Mouse (Mus musculus) hindbrain, embryonic 11.5 days (tissue): Measurements from ENCODE around the gene Ascc2. TPM values are rescaled to one million over a fixed set of nuclear protein-coding genes. Genes with fewer than 3 reads are reported as not detected.

Source experiments
- ATAC-seq: fragments of 200-750 bp; cut with Nextera tagmentation; 2 replicates; pipeline ENCODE4 v1.8.0; 2017; ENCODE audit warnings: mild to moderate bottlenecking, moderate TSS enrichment, moderate library complexity; ENCODE audit not compliant: low FRiP score
- DNase-seq: peaks from one replicate; pipeline ENCODE4 v3.0.0-alpha.2; 2015; ENCODE audit warnings: low spot score
- H3K27ac ChIP-seq: fragments of 300-500 bp; sonication (generic); 2 replicates; pipeline ENCODE4 v1.5.1; 2014; ENCODE audit warnings: mild to moderate bottlenecking, low read depth, low read length
- H3K27me3 ChIP-seq: fragments of 300-500 bp; sonication (generic); 2 replicates; pipeline ENCODE4 v1.6.1; 2014; ENCODE audit warnings: mild to moderate bottlenecking, low read length, moderate library complexity, mixed read lengths; ENCODE audit not compliant: control insufficient read depth, insufficient read depth
- H3K36me3 ChIP-seq: fragments of 300-500 bp; sonication (generic); 2 replicates; pipeline ENCODE4 v1.6.1; 2014; ENCODE audit warnings: mild to moderate bottlenecking, low read length, moderate library complexity, mixed read lengths; ENCODE audit not compliant: control insufficient read depth, insufficient read depth
- H3K4me1 ChIP-seq: fragments of 300-500 bp; sonication (generic); replicated peaks from 2 replicates; pipeline ENCODE4 v1.6.1; 2014; ENCODE audit warnings: low read length, mixed read lengths; ENCODE audit not compliant: control insufficient read depth, insufficient read depth
- H3K4me2 ChIP-seq: fragments of 300-500 bp; sonication (generic); replicated peaks from 2 replicates; pipeline ENCODE4 v1.6.1; 2014; ENCODE audit warnings: mild to moderate bottlenecking, low read depth, low read length
- H3K4me3 ChIP-seq: fragments of 300-500 bp; sonication (generic); 2 replicates; pipeline ENCODE4 v1.5.1; 2014; ENCODE audit warnings: low read depth, low read length
- H3K9ac ChIP-seq: fragments of 300-500 bp; sonication (generic); 2 replicates; pipeline ENCODE4 v1.6.1; 2014; ENCODE audit warnings: low read depth, low read length
- H3K9me3 ChIP-seq: fragments of 300-500 bp; sonication (generic); 2 replicates; pipeline ENCODE4 v1.6.1; 2016; ENCODE audit warnings: low read length; ENCODE audit not compliant: control insufficient read depth
- WGBS: fragments of 180-500 bp; shearing (Covaris S2); extraction: QIAGEN DNeasy Blood & Tissue Kit; methylation state at CpG from one replicate; pipeline ENCODE4 v1.1.7; 2014; 5-methylcytosine and 5-hydroxymethylcytosine counted together
- polyA plus RNA-seq: library from polyadenylated mRNA; unstranded; fragments of >200 nt; fragmentation: Nextera tagmentation; extraction: Ambion mirVana; gene quantifications from 2 replicates; pipeline ENCODE4 v1.2.1, GENCODE M21; 2014

Ascc2 gene
- polyA plus RNA-seq, 1 experiment from 2014 or later, result 31.5 TPM

DNA sequence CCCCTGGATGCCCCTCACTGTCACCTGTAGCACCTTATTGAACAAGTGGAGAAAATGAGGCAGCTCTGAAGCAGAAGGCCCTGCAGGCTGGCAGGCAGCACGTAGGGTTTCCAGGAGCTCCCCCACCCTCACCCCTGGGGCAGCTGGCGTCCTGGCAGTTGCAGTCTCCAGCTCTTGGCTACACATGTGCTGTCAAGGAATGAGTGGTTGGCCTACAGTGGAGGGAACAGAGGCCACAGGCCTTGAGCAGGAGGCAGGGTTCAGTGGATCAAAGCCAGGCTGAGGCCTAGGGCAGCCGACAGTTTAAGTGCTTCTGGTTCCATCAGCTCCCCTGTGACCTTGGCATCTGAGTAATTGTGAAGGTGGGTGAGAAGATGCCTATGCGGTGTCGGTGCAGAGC is 93.4 kb downstream of the Ascc2 start:
- H3K4me2 ChIP-seq, result no peak overlapping the region
- H3K9ac ChIP-seq, result no peak overlapping the region
- DNase-seq (no peak), ATAC-seq (no peak)
- H3K9me3 ChIP-seq, result no peaks in the 10 kb centered on the region
- no peaks in the 10 kb centered on the region for H3K36me3 ChIP-seq
- H3K4me1 ChIP-seq, result no peaks in the 10 kb centered on the region; the same call in 1 of the 2 replicates
- no peak overlapping the region for H3K27ac ChIP-seq
- no peaks in the 10 kb centered on the region for H3K27me3 ChIP-seq
- WGBS, result 83% methylated on average over 5 of the region's 5 CpGs
- no peak overlapping the region for H3K4me3 ChIP-seq

GRCm38 (mm10) chr11:4731781-4732180 is 94.2 kb downstream of the Ascc2 start:
- Histone ChIP-seq H3K27ac (no peak overlapping the region), H3K4me2 (no peak overlapping the region), H3K9ac (no peak overlapping the region), H3K9me3 (no peaks in the 10 kb centered on the region), H3K36me3 (no peaks in the 10 kb centered on the region), H3K4me1 (no peaks in the 10 kb centered on the region; the same call in 1 of the 2 replicates), H3K4me3 (no peak overlapping the region), H3K27me3 (no peaks in the 10 kb centered on the region)
- ATAC-seq (no peak), DNase-seq (no peak)
- WGBS, result 57% methylated on average over 7 of the region's 7 CpGs

GRCm38 (mm10) chr11:4734179-4734578 is 96.6 kb downstream of the Ascc2 start:
- Histone ChIP-seq H3K4me2 (no peak overlapping the region), H3K27me3 (no peaks in the 10 kb centered on the region), H3K4me1 (no peaks in the 10 kb centered on the region; the same call in 1 of the 2 replicates), H3K9me3 (no peaks in the 10 kb centered on the region), H3K36me3 (no peaks in the 10 kb centered on the region; the same call in 1 of the 2 replicates), H3K9ac (no peak overlapping the region), H3K27ac (no peak overlapping the region), H3K4me3 (no peak overlapping the region)
- 37% methylated on average over 12 of the region's 12 CpGs for WGBS
- DNase-seq (peak; percentile 51), ATAC-seq (no peak)

Other genes starting within 250 kb of the Ascc2 start
- gene Hormad2, start 196.6 kb upstream of the Ascc2 start, polyA plus RNA-seq, result not detected in 2 replicates
- 29.2 and 33.1 TPM in 2 replicates for gene Mtmr3, start 42.9 kb upstream of the Ascc2 start, polyA plus RNA-seq
- not detected in 2 replicates for gene Gm11032, start 17.7 kb upstream of the Ascc2 start, polyA plus RNA-seq
- gene Uqcr10, start 66.6 kb downstream of the Ascc2 start, polyA plus RNA-seq, result 533 and 550 TPM in 2 replicates
- gene Zmat5, start 66.9 kb downstream of the Ascc2 start, polyA plus RNA-seq, result 80.8 and 82.6 TPM in 2 replicates
- gene Cabp7, start 109.0 kb downstream of the Ascc2 start, polyA plus RNA-seq, result 0.90 and 1.0 TPM in 2 replicates
- 49.9 and 51.7 TPM in 2 replicates for gene Nf2, start 211.8 kb downstream of the Ascc2 start, polyA plus RNA-seq
- gene Nipsnap1, start 236.2 kb downstream of the Ascc2 start, polyA plus RNA-seq, result 80.8 and 85.7 TPM in 2 replicates